Mouse (Mus musculus): Measurements from ENCODE around the gene Fbf1. TPM values are rescaled to one million over a fixed set of nuclear protein-coding genes. Genes with fewer than 3 reads are reported as not detected.
"Not testable (repeated sequence)": the region's sequence is repeated elsewhere in the genome, so short reads cannot be mapped to it uniquely, and the experiment has no call there.

Fbf1 gene
- polyA plus RNA-seq, 1 experiment from 2014 or later, result 37.3 TPM

- not testable (repeated sequence) for H3K9ac ChIP-seq (ENCODE audit: low read length); H3K4me2 ChIP-seq (ENCODE audit: low read depth, low read length); H3K9me3 ChIP-seq (ENCODE audit: control insufficient read depth, low read length); H3K36me3 ChIP-seq (ENCODE audit: control insufficient read depth, insufficient read depth, low read length); H3K4me3 ChIP-seq (ENCODE audit: low read length); H3K27me3 ChIP-seq (ENCODE audit: control insufficient read depth, insufficient read depth, low read depth, low read length); H3K4me1 ChIP-seq (replicated peaks; ENCODE audit: control insufficient read depth, insufficient read depth, low read length); H3K27ac ChIP-seq (ENCODE audit: low read length); ATAC-seq (ENCODE audit: low read depth)
- WGBS, result 88% methylated on average over 6 of the region's 6 CpGs
These were observed 75.0 kb downstream of the Fbf1 start for GRCm38 (mm10) chr11:116092959-116093358.

Other genes with a start within 250 kb of the Fbf1 start
- 34.3 and 36.8 TPM in 2 replicates for gene Sap30bp, start 234.9 kb downstream of the Fbf1 start, polyA plus RNA-seq (2015; fragmentation: Nextera tagmentation; extraction: Ambion mirVana)
- gene Recql5, start 234.7 kb downstream of the Fbf1 start, polyA plus RNA-seq (2015; fragmentation: Nextera tagmentation; extraction: Ambion mirVana), result 23.6 and 25.7 TPM in 2 replicates
- 3.4 and 3.8 TPM in 2 replicates for gene Itgb4, start 193.5 kb downstream of the Fbf1 start, polyA plus RNA-seq (2015; fragmentation: Nextera tagmentation; extraction: Ambion mirVana)
- gene Galk1, start 155.4 kb downstream of the Fbf1 start, polyA plus RNA-seq (2015; fragmentation: Nextera tagmentation; extraction: Ambion mirVana), result 188 and 190 TPM in 2 replicates
- 1,792 and 1,937 TPM in 2 replicates for gene H3f3b, start 140.2 kb downstream of the Fbf1 start, polyA plus RNA-seq (2015; fragmentation: Nextera tagmentation; extraction: Ambion mirVana)
- 37.9 and 41.3 TPM in 2 replicates for gene Unk, start 137.8 kb downstream of the Fbf1 start, polyA plus RNA-seq (2015; fragmentation: Nextera tagmentation; extraction: Ambion mirVana)
- 7.2 and 8.9 TPM in 2 replicates for gene Unc13d, start 90.2 kb downstream of the Fbf1 start, polyA plus RNA-seq (2015; fragmentation: Nextera tagmentation; extraction: Ambion mirVana)
- 95.4 and 98.9 TPM in 2 replicates for gene Wbp2, start 81.2 kb downstream of the Fbf1 start, polyA plus RNA-seq (2015; fragmentation: Nextera tagmentation; extraction: Ambion mirVana)
- gene Trim47, start 41.0 kb downstream of the Fbf1 start, polyA plus RNA-seq (2015; fragmentation: Nextera tagmentation; extraction: Ambion mirVana), result 20.4 and 24.8 TPM in 2 replicates
- gene Trim65, start 37.0 kb downstream of the Fbf1 start, polyA plus RNA-seq (2015; fragmentation: Nextera tagmentation; extraction: Ambion mirVana), result 5.1 and 6.4 TPM in 2 replicates
- 79.3 and 80.6 TPM in 2 replicates for gene Mrpl38, start 29.3 kb downstream of the Fbf1 start, polyA plus RNA-seq (2015; fragmentation: Nextera tagmentation; extraction: Ambion mirVana)
- gene Ten1, start 30.7 kb upstream of the Fbf1 start, polyA plus RNA-seq (2015; fragmentation: Nextera tagmentation; extraction: Ambion mirVana), result 74.9 and 87.3 TPM in 2 replicates
- 23.6 and 24.3 TPM in 2 replicates for gene Acox1, start 30.9 kb upstream of the Fbf1 start, polyA plus RNA-seq (2015; fragmentation: Nextera tagmentation; extraction: Ambion mirVana)
- gene Evpl, start 69.9 kb upstream of the Fbf1 start, polyA plus RNA-seq (2015; fragmentation: Nextera tagmentation; extraction: Ambion mirVana), result 4.4 and 4.7 TPM in 2 replicates
- 75.3 and 79.2 TPM in 2 replicates for gene Srp68, start 106.1 kb upstream of the Fbf1 start, polyA plus RNA-seq (2015; fragmentation: Nextera tagmentation; extraction: Ambion mirVana)
- gene Galr2, start 112.8 kb upstream of the Fbf1 start, polyA plus RNA-seq (2015; fragmentation: Nextera tagmentation; extraction: Ambion mirVana), result 0.21 and 0.25 TPM in 2 replicates
- 62.8 and 68.5 TPM in 2 replicates for gene Exoc7, start 139.1 kb upstream of the Fbf1 start, polyA plus RNA-seq (2015; fragmentation: Nextera tagmentation; extraction: Ambion mirVana)
- 22.1 and 24.6 TPM in 2 replicates for gene Foxj1, start 167.2 kb upstream of the Fbf1 start, polyA plus RNA-seq (2015; fragmentation: Nextera tagmentation; extraction: Ambion mirVana)
- gene Rnf157, start 244.9 kb upstream of the Fbf1 start, polyA plus RNA-seq (2015; fragmentation: Nextera tagmentation; extraction: Ambion mirVana), result 3.5 and 4.0 TPM in 2 replicates

Measured in lung, embryonic 16.5 days (tissue).